Mouse (Mus musculus) heart, postnatal 0 days (tissue): Measurements from ENCODE around the gene Dtx3l.
"Not testable (repeated sequence)": the region's sequence is repeated elsewhere in the genome, so short reads cannot be mapped to it uniquely, and the experiment has no call there.

ENCODE experiments used
- CTCF ChIP-seq: IDR thresholded peaks from 2 replicates; pipeline ENCODE4 v1.5.1; 2016; ENCODE audit warnings: antibody characterized with exemption, control low read depth, low read depth
- EP300 ChIP-seq: IDR thresholded peaks from 2 replicates; pipeline ENCODE4 v1.6.1; 2016; ENCODE audit warnings: antibody characterized with exemption, low read depth

DNA sequence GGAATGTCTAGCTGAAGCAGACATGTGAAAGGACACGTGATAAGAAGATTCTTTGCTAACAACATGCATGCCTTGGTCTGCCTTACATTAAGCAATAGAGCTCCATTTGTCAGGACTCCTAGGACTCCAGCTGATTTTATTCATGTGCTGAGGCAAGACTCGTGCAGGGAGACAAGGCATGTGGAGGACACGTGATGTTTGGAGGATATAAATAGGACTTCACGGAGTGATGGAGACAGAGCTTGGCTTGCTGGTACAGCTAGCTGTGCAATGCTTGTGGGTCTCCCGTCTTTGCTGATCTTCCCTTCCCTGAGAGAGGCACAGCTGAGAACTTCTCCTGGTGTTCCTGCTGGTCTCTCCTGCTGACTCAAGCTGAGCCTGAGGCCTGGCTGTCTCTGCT, 47.3 kb downstream of the Dtx3l start:
- TF ChIP-seq CTCF, EP300: not testable (repeated sequence)
